Comparison of ENCODE assay signal across 9 mouse cellular contexts in genomic region chr1:193363801-193364231, GRCm38 (mm10). TPM values are rescaled to one million over a fixed set of nuclear protein-coding genes. Genes with fewer than 3 reads are reported as not detected.
DNase-seq lines count a peak whose midpoint lies in the region; ATAC-seq lines count a peak whose summit lies in the region.
"Had no signal": no experiment of that assay in that cellular context is flagged by ENCODE, and none has a peak within 500 bp of the region (broad histone marks: within the 10 kb centered on the region; RNA-seq: fewer than 3 reads in every experiment).

No protein-coding gene starts in this region.

- H3K4me2 ChIP-seq in midbrain, embryonic 14.5 days (ENCODE audit: low read length), result no peak overlapping the region
- H3K4me2 ChIP-seq in midbrain, embryonic 16.5 days (ENCODE audit: low read length), result no peak overlapping the region
- no peak overlapping the region for H3K4me2 ChIP-seq in liver, embryonic 16.5 days (ENCODE audit: low read depth, low read length)
- H3K4me2 ChIP-seq: limb, embryonic 15.5 days had no signal

- peak; percentile 61 for DNase-seq in midbrain, embryonic 14.5 days
- peak; percentile 66 for DNase-seq in ZHBTc4 (ENCODE audit: low read depth, low spot score)
- DNase-seq in induced T-regulatory cell, adult 2 months (ENCODE audit: low read depth), result peak; percentile 72
- peak; percentile 52 to 53 for DNase-seq in right cerebral cortex, postnatal 36 days (ENCODE audit: low spot score in 2 of 2)
- no peak for DNase-seq in Muller cell, postnatal 12 days (ENCODE audit: inconsistent ontology term)

- WGBS in midbrain, embryonic 14.5 days, result 58% methylated on average over 5 of the region's 5 CpGs
- 67% methylated on average over 5 of the region's 5 CpGs for WGBS in midbrain, embryonic 16.5 days
- WGBS in liver, embryonic 16.5 days (ENCODE audit: insufficient replicate concordance), result 47% methylated on average over 5 of the region's 5 CpGs

- H3K36me3 ChIP-seq in midbrain, embryonic 14.5 days (ENCODE audit: control insufficient read depth, insufficient read depth, low read length), result peaks cover 29% of the 10 kb centered on the region
- H3K36me3 ChIP-seq in midbrain, embryonic 16.5 days (ENCODE audit: control insufficient read depth, insufficient read depth, low read length), result peaks cover 6% of the 10 kb centered on the region; the same call in 1 of the 2 replicates
- no peaks in the 10 kb centered on the region for H3K36me3 ChIP-seq in liver, embryonic 16.5 days (ENCODE audit: control insufficient read depth, insufficient read depth)
- H3K36me3 ChIP-seq: limb, embryonic 15.5 days had no signal

- H3K4me3 ChIP-seq in midbrain, embryonic 14.5 days (replicated peaks; ENCODE audit: low read depth, low read length), result no peak overlapping the region
- no peak overlapping the region for H3K4me3 ChIP-seq in midbrain, embryonic 16.5 days (ENCODE audit: low read depth, low read length)
- H3K4me3 ChIP-seq in liver, embryonic 16.5 days (ENCODE audit: low read depth, low read length), result no peak overlapping the region
- H3K4me3 ChIP-seq: limb, embryonic 15.5 days had no signal

- no peak for ATAC-seq in midbrain, embryonic 14.5 days (ENCODE audit: low FRiP score, low TSS enrichment)
- ATAC-seq in midbrain, embryonic 16.5 days, result no peak
- ATAC-seq in common myeloid progenitor, adult 5-6 weeks (replicated peaks; ENCODE audit: low read depth, poor library complexity, severe bottlenecking), result peak; percentile 97
- peak; percentile 33; the same call in 1 of the 2 replicates for ATAC-seq in liver, embryonic 16.5 days (ENCODE audit: low read depth)

- H3K27ac ChIP-seq in midbrain, embryonic 14.5 days (replicated peaks; ENCODE audit: low read depth, low read length), result no peak overlapping the region
- H3K27ac ChIP-seq in midbrain, embryonic 16.5 days (ENCODE audit: low read length), result no peak overlapping the region
- no peak overlapping the region for H3K27ac ChIP-seq in liver, embryonic 16.5 days (ENCODE audit: low read length)
- H3K27ac ChIP-seq: limb, embryonic 15.5 days had no signal

- H3K4me1 ChIP-seq in midbrain, embryonic 14.5 days (ENCODE audit: control insufficient read depth, insufficient read depth, low read length), result peaks cover 14% of the 10 kb centered on the region
- peaks cover 20% of the 10 kb centered on the region for H3K4me1 ChIP-seq in midbrain, embryonic 16.5 days (ENCODE audit: control insufficient read depth, insufficient read depth, low read length)
- no peaks in the 10 kb centered on the region for H3K4me1 ChIP-seq in liver, embryonic 16.5 days (ENCODE audit: control insufficient read depth, low read depth, low read length)

- H3K9me3 ChIP-seq in midbrain, embryonic 14.5 days (ENCODE audit: control insufficient read depth, low read length), result no peaks in the 10 kb centered on the region
- no peaks in the 10 kb centered on the region for H3K9me3 ChIP-seq in midbrain, embryonic 16.5 days (replicated peaks; ENCODE audit: control insufficient read depth, low read length, poor library complexity, severe bottlenecking)
- no peaks in the 10 kb centered on the region for H3K9me3 ChIP-seq in liver, embryonic 16.5 days (replicated peaks; ENCODE audit: control insufficient read depth, low read length)
- H3K9me3 ChIP-seq: limb, embryonic 15.5 days had no signal

- H3K9ac ChIP-seq in midbrain, embryonic 14.5 days (replicated peaks; ENCODE audit: low read length), result no peak overlapping the region
- H3K9ac ChIP-seq in midbrain, embryonic 16.5 days (ENCODE audit: low read depth, low read length), result no peak overlapping the region
- H3K9ac ChIP-seq in liver, embryonic 16.5 days (ENCODE audit: low read depth, low read length), result no peak overlapping the region
- H3K9ac ChIP-seq: limb, embryonic 15.5 days had no signal

- no peaks in the 10 kb centered on the region for H3K27me3 ChIP-seq in midbrain, embryonic 14.5 days (ENCODE audit: control insufficient read depth, insufficient read depth, low read length)
- H3K27me3 ChIP-seq in midbrain, embryonic 16.5 days (ENCODE audit: control insufficient read depth, insufficient read depth, low read depth, low read length), result no peaks in the 10 kb centered on the region
- H3K27me3 ChIP-seq in liver, embryonic 16.5 days (ENCODE audit: control insufficient read depth, insufficient read depth, low read depth, low read length), result no peaks in the 10 kb centered on the region
- H3K27me3 ChIP-seq: limb, embryonic 15.5 days had no signal

RNA-seq across cellular contexts. Expression of gene Camk1g, which starts 6.3 kb away (rescaled TPM):
- 46.0 and 47.7 TPM in 2 replicates for polyA plus RNA-seq in midbrain, embryonic 14.5 days (2014; fragmentation: Nextera tagmentation; extraction: Ambion mirVana)
- 53.5 and 54.1 TPM in 2 replicates for polyA plus RNA-seq in midbrain, embryonic 16.5 days (2015; fragmentation: Nextera tagmentation; extraction: Ambion mirVana)
- total RNA-seq in common myeloid progenitor, adult 5-6 weeks (2017), result 0.09 TPM in 1 of 2 replicates, not detected in the other
- 0.23 and 0.33 TPM in 2 replicates for polyA plus RNA-seq in liver, embryonic 16.5 days (2015; fragmentation: Nextera tagmentation; extraction: Ambion mirVana)

Comparison
In these comparisons a context has a peak if more than half of its experiments do, and no peak if none do; other contexts are left out.
1. ATAC-seq: peak in common myeloid progenitor, adult 5-6 weeks (single experiment) and liver, embryonic 16.5 days (single experiment); none in midbrain, embryonic 14.5 days (single experiment) and midbrain, embryonic 16.5 days (single experiment).
2. RNA of gene Camk1g, which starts 6.3 kb away (polyA plus RNA-seq): 53.5 to 54.1 TPM in midbrain, embryonic 16.5 days and 46.0 to 47.7 TPM in midbrain, embryonic 14.5 days; 0.23 to 0.33 TPM in liver, embryonic 16.5 days; every median in the first group is over 10 times any median in the second.